Mouse (Mus musculus): Measurements from ENCODE around the gene Gse1.
A peak's percentile ranks its signal among the peaks of the same experiment; 100 is the strongest.

Gene Gse1

DNA sequence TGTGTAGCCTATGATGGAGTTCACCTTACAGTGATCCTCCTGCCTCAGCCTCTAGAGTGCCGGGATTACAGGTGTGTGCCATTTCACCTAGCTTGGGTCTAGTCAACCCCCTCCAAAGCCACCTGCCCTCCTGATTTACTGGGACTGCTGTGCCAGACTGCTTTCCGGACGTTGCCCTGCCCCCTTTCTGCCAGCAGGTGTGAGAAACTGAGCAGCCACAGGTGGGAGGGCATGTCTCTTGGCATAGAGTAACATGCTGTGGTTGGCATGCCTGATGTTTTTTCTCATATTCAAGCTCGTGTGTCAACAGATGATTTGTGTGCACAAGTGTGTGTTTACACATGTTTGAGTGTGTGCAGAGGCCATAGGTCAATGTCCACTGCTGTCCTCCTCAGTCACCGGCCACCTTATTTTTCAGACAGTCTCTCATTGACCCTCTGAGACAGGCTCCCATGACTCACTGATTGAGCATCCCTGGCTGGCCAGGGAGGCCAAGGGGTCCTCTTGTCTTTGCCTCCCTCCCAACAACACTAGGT, 15.7 kb downstream of the Gse1 start:
- no peak for DNase-seq

- DNase-seq: no peak
Measured at GRCm38 (mm10) chr8:120244553-120244952, 16.3 kb downstream of the Gse1 start.

DNA sequence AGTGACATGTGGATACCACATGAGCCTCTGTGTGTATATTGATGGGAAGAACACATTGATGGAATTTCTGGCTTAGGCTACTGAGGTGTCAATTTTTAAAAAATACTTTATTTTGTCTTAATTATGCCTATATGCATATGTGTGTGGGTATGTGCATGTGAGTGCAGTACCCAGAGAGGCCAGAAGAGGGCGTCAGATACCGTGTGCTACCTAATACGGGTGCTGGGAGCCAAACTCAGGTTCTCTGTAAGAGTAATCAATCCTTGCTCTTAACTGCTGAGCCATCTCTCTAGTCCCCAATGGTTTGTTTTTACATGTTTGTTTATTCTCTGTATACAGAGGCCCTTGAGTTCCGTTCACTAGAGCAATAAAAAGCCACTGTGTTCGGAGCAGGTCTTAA, 19.4 kb downstream of the Gse1 start:
- peak; percentile 52 to 62 for DNase-seq

- peak; percentile 83 to 90 for DNase-seq
Measured at GRCm38 (mm10) chr8:120248031-120248430, 19.8 kb downstream of the Gse1 start.

GRCm38 (mm10) chr8:120248451-120248850, 20.2 kb downstream of the Gse1 start:
- DNase-seq: peak in 1 of 2 experiments; percentile 60

- no peak for DNase-seq
Measured at GRCm38 (mm10) chr8:120249800-120250336, 21.6 kb downstream of the Gse1 start.

- peak in 1 of 2 experiments; percentile 39 for DNase-seq
Measured at GRCm38 (mm10) chr8:120250750-120251410, 22.6 kb downstream of the Gse1 start.

- DNase-seq: peak in 1 of 2 experiments; percentile 50
Measured at GRCm38 (mm10) chr8:120251411-120252035, 23.3 kb downstream of the Gse1 start.

GRCm38 (mm10) chr8:120253626-120254025, 25.4 kb downstream of the Gse1 start:
- DNase-seq: peak in 1 of 2 experiments; percentile 37

- no peak for DNase-seq
Measured at GRCm38 (mm10) chr8:120255406-120255987, 27.2 kb downstream of the Gse1 start.

DNA sequence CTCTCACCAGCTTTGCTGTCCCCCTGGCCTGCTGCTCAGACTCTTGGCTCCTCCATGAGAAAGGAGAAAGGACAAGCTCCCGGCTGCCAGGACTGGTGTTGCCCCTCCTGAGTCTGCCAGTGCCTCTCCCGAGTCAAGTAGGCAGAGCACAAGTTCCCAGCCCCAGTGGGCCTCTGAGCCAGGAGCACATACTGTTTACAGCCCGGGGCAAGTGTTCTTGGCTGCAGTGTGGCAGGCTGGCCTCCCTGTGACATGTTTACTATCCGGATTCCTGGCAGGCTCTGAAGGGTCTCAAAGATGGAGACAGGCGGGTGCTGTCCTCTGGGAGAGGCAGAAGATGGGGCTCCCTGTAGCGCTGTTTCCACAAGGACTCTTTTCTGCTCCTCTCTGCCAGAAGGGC, 28.7 kb downstream of the Gse1 start:
- DNase-seq: peak in 1 of 2 experiments; percentile 73

DNA sequence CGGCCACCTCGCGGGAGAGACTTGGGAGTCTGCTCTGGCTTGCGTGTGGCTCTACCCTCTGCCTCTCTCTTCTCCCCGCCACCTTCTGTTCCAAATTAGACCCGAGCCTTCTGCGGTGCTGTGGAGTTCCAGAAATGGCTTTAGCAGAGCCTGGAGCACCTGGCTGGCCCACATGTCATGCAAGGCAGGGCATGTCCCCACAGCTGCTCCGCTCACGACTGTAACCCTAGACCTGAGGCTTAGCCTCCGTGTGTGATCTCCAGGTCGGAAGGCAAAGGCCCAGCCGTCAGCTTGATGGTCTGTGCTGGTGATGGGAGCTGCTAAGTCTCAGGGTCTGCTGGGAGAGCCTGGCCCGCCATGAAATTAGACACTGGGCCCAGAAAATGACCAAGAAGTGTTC, 30.9 kb downstream of the Gse1 start:
- DNase-seq: no peak

GRCm38 (mm10) chr8:120260677-120261076, 32.4 kb downstream of the Gse1 start:
- no peak for DNase-seq

DNA sequence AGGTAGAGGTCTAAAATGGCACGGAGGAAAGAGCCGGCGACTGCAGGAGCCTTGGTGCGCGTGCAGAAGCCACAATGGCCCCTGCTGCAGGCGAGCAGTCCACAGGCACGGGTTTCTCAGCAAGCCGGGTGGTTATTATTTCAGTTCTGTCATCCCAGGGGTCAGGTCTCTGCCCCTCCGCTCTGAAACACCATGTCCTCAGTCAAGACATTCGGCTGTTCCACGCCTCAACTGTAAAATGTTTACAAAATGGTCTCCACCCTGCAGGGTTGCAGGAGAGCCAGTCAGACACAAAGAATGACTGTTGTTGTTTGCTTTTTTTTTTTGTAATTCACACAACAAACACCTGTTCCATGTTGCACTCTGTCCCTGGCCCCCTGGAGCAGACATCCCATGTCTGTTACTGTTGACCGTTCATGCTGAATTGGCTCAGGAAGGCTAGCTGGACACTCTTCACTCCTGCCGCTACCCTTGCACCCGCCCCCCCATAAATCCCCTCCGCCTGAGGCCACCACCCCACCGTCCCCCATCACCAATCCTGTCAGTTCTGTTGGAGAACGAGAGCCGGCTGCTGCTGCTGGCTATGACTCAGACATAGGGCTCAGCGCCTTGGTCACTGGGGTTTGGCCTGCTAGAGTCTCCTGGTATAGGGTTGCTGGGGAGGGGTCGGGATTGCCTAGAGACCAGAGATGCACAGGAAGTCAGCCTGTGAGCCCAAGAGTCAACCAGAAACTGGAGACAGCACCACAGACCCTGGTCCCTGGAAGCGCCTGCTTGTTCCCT, 33.3 kb downstream of the Gse1 start:
- DNase-seq: no peak

DNA sequence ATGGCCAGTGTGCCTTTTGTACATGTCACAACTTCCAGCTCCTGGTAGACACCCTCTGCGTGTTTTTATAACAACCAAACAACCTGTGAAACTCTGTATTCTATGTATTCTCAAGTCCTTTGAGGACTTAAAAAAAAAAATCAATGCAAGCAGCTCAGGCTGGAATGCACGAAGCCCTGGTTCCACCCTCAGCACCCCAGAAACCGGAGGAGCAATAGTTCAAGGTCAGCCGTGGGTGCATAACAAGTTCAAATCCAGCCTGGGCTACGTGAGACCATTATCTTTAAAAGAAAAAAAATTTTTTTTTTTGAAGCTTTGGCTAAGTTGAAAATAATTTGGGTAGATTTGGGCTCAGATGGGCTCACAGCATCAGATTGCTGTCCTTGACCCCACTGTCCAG, 35.6 kb downstream of the Gse1 start:
- DNase-seq: no peak

DNA sequence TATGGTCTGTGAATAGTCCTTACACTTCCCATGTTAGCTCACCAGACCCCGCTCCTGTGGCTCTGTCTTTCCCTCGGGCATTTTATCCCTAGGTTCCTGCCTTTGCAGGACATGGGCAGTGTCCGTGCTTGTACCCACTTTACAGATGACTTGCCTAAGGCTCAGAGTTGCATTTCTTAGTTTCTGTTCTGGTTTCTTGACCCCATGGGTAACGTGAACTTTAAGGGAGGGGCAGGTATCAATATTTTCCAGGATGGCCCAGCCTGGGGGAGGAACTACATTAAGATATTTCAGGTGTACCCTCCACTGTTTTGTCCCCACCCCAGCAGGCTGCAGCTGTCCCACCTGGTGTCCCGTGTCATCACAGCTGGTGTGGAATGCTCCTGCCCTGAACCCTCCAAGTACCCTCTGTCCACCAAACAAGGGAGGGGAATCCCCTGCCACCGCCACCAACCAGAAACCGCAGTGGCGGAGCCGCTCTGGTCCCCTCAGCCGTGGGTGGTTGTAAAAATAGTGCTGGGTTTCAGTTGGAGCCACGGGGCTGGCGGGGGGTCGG, 36.2 kb downstream of the Gse1 start:
- no peak for DNase-seq

GRCm38 (mm10) chr8:120264944-120265453, 36.7 kb downstream of the Gse1 start:
- DNase-seq: peak; percentile 89 to 93

DNA sequence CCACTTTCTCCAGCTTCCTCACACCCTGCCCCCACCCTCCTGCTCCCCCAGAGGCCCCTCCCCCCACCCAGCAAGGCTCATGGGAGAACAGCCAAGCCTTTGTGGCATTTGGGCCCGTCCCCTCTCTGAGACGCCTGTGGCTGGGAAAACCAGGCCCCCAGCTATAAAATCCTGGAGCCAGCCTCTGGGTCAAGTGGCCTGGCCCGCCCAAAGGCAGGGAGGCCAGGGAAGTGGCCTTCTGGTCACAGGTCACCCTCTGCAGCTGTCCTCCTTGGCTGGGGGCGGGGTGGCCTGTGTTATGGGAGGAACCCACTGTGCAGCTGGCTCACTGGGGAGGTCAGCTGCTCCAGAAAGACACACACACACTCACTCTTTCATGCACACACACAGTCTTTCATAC, 37.2 kb downstream of the Gse1 start:
- peak; percentile 65 to 72 for DNase-seq

DNA sequence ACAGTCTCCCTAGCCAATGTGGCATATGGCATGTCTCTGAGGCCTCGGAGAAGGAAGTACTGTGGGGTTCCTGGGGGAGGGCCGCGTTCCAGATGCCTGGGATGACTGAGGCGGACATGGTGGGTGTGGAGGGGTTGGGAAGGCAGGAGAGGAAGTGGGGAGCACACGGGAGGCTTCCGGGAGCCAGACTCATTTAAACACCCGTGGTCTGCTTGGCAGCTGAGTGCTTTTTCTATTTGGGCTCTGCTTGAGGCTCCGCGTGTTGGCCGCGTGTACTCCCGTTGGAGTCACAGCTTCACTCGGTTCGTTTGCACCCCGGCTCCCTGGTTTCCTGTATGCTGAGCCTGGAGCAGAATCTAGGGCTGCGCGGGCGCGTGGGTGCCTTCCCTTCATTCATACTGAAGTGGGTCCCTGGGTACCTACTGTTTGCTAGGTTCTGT, 40.3 kb downstream of the Gse1 start:
- peak; percentile 81 to 87 for DNase-seq

GRCm38 (mm10) chr8:120270449-120270848, 42.2 kb downstream of the Gse1 start:
- peak; percentile 82 to 91 for DNase-seq

- DNase-seq: peak; percentile 40 to 48
Measured at GRCm38 (mm10) chr8:120273430-120273829, 45.2 kb downstream of the Gse1 start.

Measured in cerebellum, postnatal 10 days (tissue).